Mouse (Mus musculus) forebrain, embryonic 10.5 days (tissue): ENCODE measurements around the gene Ostn. TPM values are rescaled to one million over a fixed set of nuclear protein-coding genes. Genes with fewer than 3 reads are reported as not detected.
"Not testable (repeated sequence)": the region's sequence is repeated elsewhere in the genome, so short reads cannot be mapped to it uniquely, and the experiment has no call there.

Source experiments
- DNase-seq: peaks from one replicate; pipeline ENCODE4 v3.0.0-alpha.2; 2017; ENCODE audit warnings: low spot score; ENCODE audit errors: extremely low spot score
- H3K27ac ChIP-seq: fragments of 300-500 bp; sonication (generic); 2 replicates; pipeline ENCODE4 v1.5.1; 2016; ENCODE audit warnings: mild to moderate bottlenecking
- H3K27me3 ChIP-seq: fragments of 300-500 bp; sonication (generic); 2 replicates; pipeline ENCODE4 v1.6.1; 2016; ENCODE audit warnings: mild to moderate bottlenecking; ENCODE audit not compliant: poor library complexity, severe bottlenecking
- H3K36me3 ChIP-seq: fragments of 300-500 bp; sonication (generic); replicated peaks from 2 replicates; pipeline ENCODE4 v1.6.1; 2016; ENCODE audit warnings: mild to moderate bottlenecking, moderate library complexity
- H3K4me1 ChIP-seq: fragments of 300-500 bp; sonication (generic); 2 replicates; pipeline ENCODE4 v1.6.1; 2016
- H3K4me3 ChIP-seq: fragments of 300-500 bp; sonication (generic); 2 replicates; pipeline ENCODE4 v1.5.1; 2016; ENCODE audit warnings: mild to moderate bottlenecking, moderate library complexity
- H3K9me3 ChIP-seq: fragments of 300-500 bp; sonication (generic); 2 replicates; pipeline ENCODE4 v1.6.1; 2016; ENCODE audit warnings: mild to moderate bottlenecking, moderate library complexity
- WGBS: fragments of 180-500 bp; shearing (Covaris S2); methylation state at CpG from one replicate; pipeline ENCODE4 v1.1.7; 2016; 5-methylcytosine and 5-hydroxymethylcytosine counted together
- polyA plus RNA-seq: library from polyadenylated mRNA; unstranded; fragments of >200 nt; fragmentation: Nextera tagmentation; extraction: Ambion mirVana; gene quantifications from 2 replicates; pipeline ENCODE4 v1.2.1, GENCODE M21; 2016

Gene Ostn
- not detected in 2 replicates for polyA plus RNA-seq

GRCm38 (mm10) chr16:27307189-27307588, at the start of gene Ostn:
TSS of gene Ostn (plus strand) at chr16:27307489.
- not testable (repeated sequence) for DNase-seq, H3K36me3 ChIP-seq, H3K4me3 ChIP-seq, H3K4me1 ChIP-seq, H3K9me3 ChIP-seq, H3K27ac ChIP-seq, H3K27me3 ChIP-seq
- WGBS: 83% methylated on average over 4 of the region's 4 CpGs

- Histone ChIP-seq H3K36me3 (no peaks in the 10 kb centered on the region), H3K27ac (no peak overlapping the region), H3K9me3 (no peaks in the 10 kb centered on the region), H3K4me3 (no peak overlapping the region), H3K4me1 (no peaks in the 10 kb centered on the region), H3K27me3 (no peaks in the 10 kb centered on the region)
- no peak for DNase-seq
- 87% methylated on average over 4 of the region's 4 CpGs for WGBS
Measured at GRCm38 (mm10) chr16:27268748-27269147, 38.5 kb upstream of the Ostn start.

GRCm38 (mm10) chr16:27287410-27287809, 19.9 kb upstream of the Ostn start:
- Histone ChIP-seq H3K4me1 (no peaks in the 10 kb centered on the region), H3K27me3 (no peaks in the 10 kb centered on the region), H3K27ac (no peak overlapping the region), H3K36me3 (no peaks in the 10 kb centered on the region), H3K9me3 (no peaks in the 10 kb centered on the region), H3K4me3 (no peak overlapping the region)
- WGBS: 85% methylated on average over 3 of the region's 3 CpGs
- no peak for DNase-seq

- 94% methylated on average over 3 of the region's 3 CpGs for WGBS
- DNase-seq: no peak
- H3K36me3 ChIP-seq: no peaks in the 10 kb centered on the region
Measured at GRCm38 (mm10) chr16:27296508-27296907, 10.8 kb upstream of the Ostn start.

GRCm38 (mm10) chr16:27296929-27297328, 10.4 kb upstream of the Ostn start:
- H3K27me3 ChIP-seq: no peaks in the 10 kb centered on the region
- H3K36me3 ChIP-seq: no peaks in the 10 kb centered on the region
- WGBS: 77% methylated on average over 2 of the region's 2 CpGs

More at GRCm38 (mm10) chr16:27296508-27296907, 10.8 kb upstream of the Ostn start:
- no peak overlapping the region for H3K4me3 ChIP-seq
- H3K27me3 ChIP-seq: no peaks in the 10 kb centered on the region
- no peaks in the 10 kb centered on the region for H3K4me1 ChIP-seq
- no peak overlapping the region for H3K27ac ChIP-seq
- no peaks in the 10 kb centered on the region for H3K9me3 ChIP-seq

GRCm38 (mm10) chr16:27319099-27319498, 11.8 kb downstream of the Ostn start:
- Histone ChIP-seq H3K4me3 (no peak overlapping the region), H3K36me3 (no peaks in the 10 kb centered on the region), H3K27me3 (no peaks in the 10 kb centered on the region), H3K4me1 (no peaks in the 10 kb centered on the region), H3K27ac (no peak overlapping the region), H3K9me3 (no peaks in the 10 kb centered on the region)
- 86% methylated on average over 1 of the region's 1 CpGs for WGBS
- DNase-seq: no peak

More at GRCm38 (mm10) chr16:27296929-27297328, 10.4 kb upstream of the Ostn start:
- Histone ChIP-seq H3K27ac (no peak overlapping the region), H3K4me1 (no peaks in the 10 kb centered on the region), H3K4me3 (no peak overlapping the region), H3K9me3 (no peaks in the 10 kb centered on the region)
- no peak for DNase-seq

GRCm38 (mm10) chr16:27322047-27322446, 14.8 kb downstream of the Ostn start:
- Histone ChIP-seq H3K27me3 (no peaks in the 10 kb centered on the region), H3K9me3 (no peaks in the 10 kb centered on the region), H3K27ac (no peak overlapping the region)

GRCm38 (mm10) chr16:27326463-27326862, 19.2 kb downstream of the Ostn start:
- no peak overlapping the region for H3K4me3 ChIP-seq
- H3K4me1 ChIP-seq: no peaks in the 10 kb centered on the region
- H3K9me3 ChIP-seq: no peaks in the 10 kb centered on the region
- DNase-seq: no peak
- no peaks in the 10 kb centered on the region for H3K27me3 ChIP-seq
- no peak overlapping the region for H3K27ac ChIP-seq
- 93% methylated on average over 2 of the region's 2 CpGs for WGBS
- H3K36me3 ChIP-seq: no peaks in the 10 kb centered on the region

More at GRCm38 (mm10) chr16:27322047-27322446, 14.8 kb downstream of the Ostn start:
- no peaks in the 10 kb centered on the region for H3K36me3 ChIP-seq
- no peak for DNase-seq
- H3K4me3 ChIP-seq: no peak overlapping the region
- no peaks in the 10 kb centered on the region for H3K4me1 ChIP-seq

- Histone ChIP-seq H3K9me3 (no peaks in the 10 kb centered on the region), H3K27me3 (no peaks in the 10 kb centered on the region), H3K27ac (no peak overlapping the region), H3K36me3 (no peaks in the 10 kb centered on the region), H3K4me1 (no peaks in the 10 kb centered on the region), H3K4me3 (no peak overlapping the region)
- WGBS: 88% methylated on average over 3 of the region's 3 CpGs
- DNase-seq: no peak
Measured at GRCm38 (mm10) chr16:27347521-27347920, 40.2 kb downstream of the Ostn start.

GRCm38 (mm10) chr16:27348359-27348758, 41.1 kb downstream of the Ostn start:
- DNase-seq: no peak
- H3K27me3 ChIP-seq: no peaks in the 10 kb centered on the region
- H3K27ac ChIP-seq: no peak overlapping the region
- H3K4me1 ChIP-seq: no peaks in the 10 kb centered on the region
- H3K9me3 ChIP-seq: no peaks in the 10 kb centered on the region
- H3K4me3 ChIP-seq: no peak overlapping the region
- no peaks in the 10 kb centered on the region for H3K36me3 ChIP-seq
- 80% methylated on average over 1 of the region's 1 CpGs for WGBS

GRCm38 (mm10) chr16:27349235-27349634, 41.9 kb downstream of the Ostn start:
- no peak for DNase-seq
- Histone ChIP-seq H3K27ac (no peak overlapping the region), H3K4me3 (no peak overlapping the region), H3K9me3 (no peaks in the 10 kb centered on the region), H3K4me1 (no peaks in the 10 kb centered on the region), H3K27me3 (no peaks in the 10 kb centered on the region), H3K36me3 (no peaks in the 10 kb centered on the region)
- 92% methylated on average over 2 of the region's 2 CpGs for WGBS

GRCm38 (mm10) chr16:27349878-27350532, 42.7 kb downstream of the Ostn start:
- WGBS: 92% methylated on average over 7 of the region's 7 CpGs
- H3K27ac ChIP-seq: no peak overlapping the region

GRCm38 (mm10) chr16:27354464-27354863, 47.2 kb downstream of the Ostn start:
- 81% methylated on average over 2 of the region's 2 CpGs for WGBS
- no peaks in the 10 kb centered on the region for H3K27me3 ChIP-seq
- H3K27ac ChIP-seq: no peak overlapping the region
- no peaks in the 10 kb centered on the region for H3K9me3 ChIP-seq
- no peaks in the 10 kb centered on the region for H3K4me1 ChIP-seq
- no peak for DNase-seq
- no peak overlapping the region for H3K4me3 ChIP-seq
- no peaks in the 10 kb centered on the region for H3K36me3 ChIP-seq

More at GRCm38 (mm10) chr16:27349878-27350532, 42.7 kb downstream of the Ostn start:
- Histone ChIP-seq H3K4me1 (no peaks in the 10 kb centered on the region), H3K9me3 (no peaks in the 10 kb centered on the region), H3K27me3 (no peaks in the 10 kb centered on the region), H3K4me3 (no peak overlapping the region), H3K36me3 (no peaks in the 10 kb centered on the region)
- no peak for DNase-seq
